Mouse (Mus musculus) limb, embryonic 14.5 days (tissue): ENCODE measurements at regions not wholly inside any gene's neighbourhood (a gene's known extent, or its start where the extent isn't known, plus 50 kb on each side); places are given as distances from the start of the nearest gene placed in this dataset.

Experiments used
- ATAC-seq: fragments of 200-750 bp; cut with Nextera tagmentation; 2 replicates; pipeline ENCODE4 v1.8.0; 2017; ENCODE audit warnings: low read depth, moderate number of reproducible peaks, moderate TSS enrichment; ENCODE audit not compliant: low FRiP score
- DNase-seq: peaks from one replicate; pipeline ENCODE4 v3.0.0-alpha.2; 2015; ENCODE audit warnings: low spot score
- H3K27ac ChIP-seq: fragments of 300-500 bp; sonication (generic); replicated peaks from 2 replicates; pipeline ENCODE4 v1.5.1; 2014; ENCODE audit warnings: low read depth, mild to moderate bottlenecking, low read length, moderate library complexity, mixed read lengths
- H3K27me3 ChIP-seq: fragments of 300-500 bp; sonication (generic); 2 replicates; pipeline ENCODE4 v1.6.1; 2014; ENCODE audit warnings: low read length, mixed read lengths; ENCODE audit not compliant: control insufficient read depth, insufficient read depth
- H3K36me3 ChIP-seq: fragments of 300-500 bp; sonication (generic); 2 replicates; pipeline ENCODE4 v1.6.1; 2014; ENCODE audit warnings: mild to moderate bottlenecking, low read length, moderate library complexity, mixed read lengths; ENCODE audit not compliant: control insufficient read depth, insufficient read depth
- H3K4me1 ChIP-seq: fragments of 300-500 bp; sonication (generic); 2 replicates; pipeline ENCODE4 v1.6.1; 2014; ENCODE audit warnings: antibody characterized with exemption, low read length, mixed read lengths; ENCODE audit not compliant: control insufficient read depth, insufficient read depth
- H3K4me2 ChIP-seq: fragments of 300-500 bp; sonication (generic); replicated peaks from 2 replicates; pipeline ENCODE4 v1.6.1; 2014; ENCODE audit warnings: low read depth, mild to moderate bottlenecking, low read length, moderate library complexity; ENCODE audit not compliant: severe bottlenecking
- H3K4me3 ChIP-seq: fragments of 300-500 bp; sonication (generic); replicated peaks from 2 replicates; pipeline ENCODE4 v1.5.1; 2014; ENCODE audit warnings: low read length
- H3K9ac ChIP-seq: fragments of 300-500 bp; sonication (generic); 2 replicates; pipeline ENCODE4 v1.6.1; 2014; ENCODE audit warnings: mild to moderate bottlenecking, low read depth, low read length, moderate library complexity; ENCODE audit not compliant: severe bottlenecking
- H3K9me3 ChIP-seq: fragments of 300-500 bp; sonication (generic); 2 replicates; pipeline ENCODE4 v1.6.1; 2016; ENCODE audit warnings: low read length; ENCODE audit not compliant: control insufficient read depth
- POLR2A ChIP-seq: fragments of 200-500 bp; IDR thresholded peaks from 2 replicates; pipeline ENCODE4 v1.8.0; 2012; ENCODE audit warnings: inconsistent platforms, mild to moderate bottlenecking, moderate library complexity, borderline replicate concordance; ENCODE audit not compliant: insufficient read depth, insufficient read length; ENCODE audit errors: extremely low read depth
- WGBS: fragments of 180-500 bp; shearing (Covaris S2); extraction: QIAGEN DNeasy Blood & Tissue Kit; methylation state at CpG from one replicate; pipeline ENCODE4 v1.1.7; 2014; 5-methylcytosine and 5-hydroxymethylcytosine counted together

- TF ChIP-seq POLR2A: no peak
- 43% methylated on average over 2 of the region's 2 CpGs for WGBS
- Histone ChIP-seq H3K9me3 (no peaks in the 10 kb centered on the region), H3K4me1 (no peaks in the 10 kb centered on the region), H3K36me3 (no peaks in the 10 kb centered on the region), H3K27me3 (no peaks in the 10 kb centered on the region), H3K27ac (no peak overlapping the region), H3K9ac (no peak overlapping the region), H3K4me3 (no peak overlapping the region), H3K4me2 (no peak overlapping the region)
- DNase-seq (no peak), ATAC-seq (no peak)
These were observed 560.3 kb downstream of the Gbe1 start for GRCm38 (mm10) chr16:70874080-70874479.

- no peak overlapping the region for H3K9ac ChIP-seq
- H3K4me2 ChIP-seq: no peak overlapping the region
- H3K9me3 ChIP-seq: no peaks in the 10 kb centered on the region
- H3K27ac ChIP-seq: no peak overlapping the region
- DNase-seq: no peak
- 52% methylated on average over 2 of the region's 2 CpGs for WGBS
- no peak overlapping the region for H3K4me3 ChIP-seq
- TF ChIP-seq POLR2A: no peak
- no peaks in the 10 kb centered on the region for H3K36me3 ChIP-seq
- H3K27me3 ChIP-seq: no peaks in the 10 kb centered on the region
- H3K4me1 ChIP-seq: no peaks in the 10 kb centered on the region
- ATAC-seq: no peak
These were observed 566.9 kb downstream of the Gbe1 start for GRCm38 (mm10) chr16:70880678-70881077.

GRCm38 (mm10) chr16:70881098-70881850 is 567.5 kb downstream of the Gbe1 start:
- Histone ChIP-seq H3K9me3 (no peaks in the 10 kb centered on the region), H3K4me1 (no peaks in the 10 kb centered on the region), H3K27ac (no peak overlapping the region), H3K4me2 (no peak overlapping the region), H3K4me3 (no peak overlapping the region), H3K36me3 (no peaks in the 10 kb centered on the region), H3K27me3 (no peaks in the 10 kb centered on the region), H3K9ac (no peak overlapping the region)
- no peak for TF ChIP-seq POLR2A
- ATAC-seq (no peak), DNase-seq (no peak)
- WGBS: 65% methylated on average over 14 of the region's 14 CpGs

- Histone ChIP-seq H3K4me1 (no peaks in the 10 kb centered on the region), H3K27ac (no peak overlapping the region), H3K36me3 (no peaks in the 10 kb centered on the region), H3K9me3 (no peaks in the 10 kb centered on the region), H3K27me3 (no peaks in the 10 kb centered on the region), H3K4me2 (no peak overlapping the region), H3K9ac (no peak overlapping the region), H3K4me3 (no peak overlapping the region)
- TF ChIP-seq POLR2A: no peak
- no peak for DNase-seq
- ATAC-seq: no peak
- 79% methylated on average over 5 of the region's 5 CpGs for WGBS
These were observed 586.3 kb downstream of the Gbe1 start for GRCm38 (mm10) chr16:70900085-70900484.

- Histone ChIP-seq H3K9me3 (no peaks in the 10 kb centered on the region), H3K4me1 (no peaks in the 10 kb centered on the region), H3K27me3 (no peaks in the 10 kb centered on the region), H3K9ac (no peak overlapping the region), H3K36me3 (no peaks in the 10 kb centered on the region), H3K4me3 (no peak overlapping the region), H3K4me2 (no peak overlapping the region), H3K27ac (no peak overlapping the region)
- DNase-seq: no peak
- no peak for ATAC-seq
- TF ChIP-seq POLR2A: no peak
These were observed 606.3 kb downstream of the Gbe1 start for GRCm38 (mm10) chr16:70920047-70920446.
